Mouse (Mus musculus): ENCODE measurements around the gene Jak3.

GRCm38 (mm10) chr8:71676803-71677202 is 707 bp downstream of the Jak3 start:
- TF ChIP-seq POLR2A (IDR thresholded peaks at IDR 0.05; ENCODE audit: low read depth, low read length) (no peak), CTCF (IDR thresholded peaks at IDR 0.05; ENCODE audit: extremely low read depth, insufficient read depth, insufficient read length, insufficient replicate concordance) (no peak)

All from spleen, adult 2 months (tissue).